Mouse (Mus musculus) megakaryocyte-erythroid progenitor cell, adult 5-6 weeks (primary cell): ENCODE measurements around the gene Net1. TPM values are rescaled to one million over a fixed set of nuclear protein-coding genes. Genes with fewer than 3 reads are reported as not detected.

ENCODE experiments used
- ATAC-seq: replicated peaks from 2 replicates; pipeline ENCODE4 v1.8.0; 2016; ENCODE audit warnings: mild to moderate bottlenecking, inconsistent platforms; ENCODE audit not compliant: severe bottlenecking, poor library complexity, low FRiP score, low TSS enrichment
- total RNA-seq, 2 experiments: library from RNA; stranded (forward) in 1 of 2; stranded (reverse) in 1 of 2; fragments of 200-1000, 215-1000 nt in 1 of 2; fragments of >200 nt in 1 of 2; fragmentation: Nextera tagmentation in 1 of 2; gene quantifications; 2 replicates each; pipeline ENCODE4 v1.2.3; 2014 to 2017

The Net1 gene
- total RNA-seq, 2 experiments from 2014 or later: 118 to 315 TPM

- ATAC-seq: no peak
Measured at GRCm38 (mm10) chr13:3892601-3893000, 25.4 kb downstream of the Net1 start.

DNA sequence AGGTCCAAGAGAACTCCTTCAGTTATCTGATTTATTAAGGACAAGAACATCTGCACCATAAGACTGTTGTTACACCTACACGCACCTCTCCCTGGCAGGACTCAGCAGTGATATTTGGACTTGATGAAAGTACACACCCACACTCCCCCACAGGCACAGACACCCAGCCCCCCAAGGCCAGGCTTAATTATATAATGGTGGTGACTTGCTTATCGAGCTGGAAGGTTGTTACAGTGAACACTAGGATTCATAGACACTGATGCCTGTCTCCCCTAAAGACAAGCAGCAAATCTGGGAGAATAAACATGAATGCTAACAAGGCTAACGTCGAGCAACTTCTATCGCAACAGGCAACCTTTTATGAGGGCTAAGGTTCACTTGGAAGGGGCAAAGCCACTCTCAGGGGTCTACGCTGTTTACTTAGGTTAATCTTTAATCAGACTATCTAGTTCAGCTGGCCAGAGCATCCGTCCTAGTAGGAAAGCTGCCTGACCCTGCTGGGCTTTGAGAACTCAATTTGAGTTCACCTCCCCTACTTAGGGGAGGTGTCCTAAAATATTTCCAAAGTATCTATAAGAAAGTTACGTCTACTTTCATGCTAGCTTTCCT lies 26.4 kb downstream of the Net1 start:
- ATAC-seq: 0 out of 2 replicates have a peak, but pooled peaks have one; percentile 15

DNA sequence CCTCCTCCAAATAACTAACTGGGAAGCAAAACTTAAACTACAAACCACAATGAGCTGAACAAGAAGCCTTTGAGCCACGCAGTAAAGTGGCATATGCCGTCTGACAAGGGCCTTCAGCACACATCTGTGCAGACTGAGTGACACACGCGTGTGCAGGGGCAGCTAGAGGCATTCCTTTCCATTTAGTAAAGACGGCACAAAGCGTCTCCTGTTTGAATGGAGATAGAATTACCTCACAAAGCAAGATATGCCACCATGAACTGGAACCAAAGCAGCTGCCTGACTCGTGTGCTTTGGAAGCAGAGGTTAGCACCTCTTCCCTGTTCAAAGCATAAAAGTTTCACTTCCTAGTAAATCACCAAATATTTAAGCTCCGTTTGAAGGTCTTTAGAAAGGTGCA lies 28.0 kb downstream of the Net1 start:
- ATAC-seq: no peak

GRCm38 (mm10) chr13:3889111-3889510 lies 28.9 kb downstream of the Net1 start:
- ATAC-seq: no peak

GRCm38 (mm10) chr13:3886663-3887062 lies 31.4 kb downstream of the Net1 start:
- ATAC-seq: no peak

- ATAC-seq: no peak
Measured at GRCm38 (mm10) chr13:3877679-3878220, 40.3 kb downstream of the Net1 start.

- peak; percentile 45 for ATAC-seq
Measured at GRCm38 (mm10) chr13:3877185-3877584, 40.8 kb downstream of the Net1 start.

DNA sequence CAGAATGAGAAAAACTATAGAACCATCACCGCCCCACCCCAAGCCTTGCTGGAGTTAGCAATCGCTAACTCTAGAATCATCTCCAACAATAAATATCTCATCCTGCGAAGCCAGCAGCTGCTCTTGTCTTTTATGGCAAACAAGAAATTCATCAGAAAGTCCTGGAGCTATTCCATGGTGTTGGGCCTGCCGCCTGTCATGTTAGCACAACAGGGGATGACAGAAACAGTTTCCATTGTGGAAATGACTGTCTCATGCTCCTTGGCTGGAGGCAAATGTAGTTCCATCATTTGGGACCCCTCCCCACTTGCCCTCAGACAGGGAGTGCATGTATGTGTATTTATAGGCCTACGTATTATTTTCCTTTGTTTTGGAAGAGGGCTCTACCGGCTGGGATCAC lies 41.6 kb downstream of the Net1 start:
- ATAC-seq: no peak

DNA sequence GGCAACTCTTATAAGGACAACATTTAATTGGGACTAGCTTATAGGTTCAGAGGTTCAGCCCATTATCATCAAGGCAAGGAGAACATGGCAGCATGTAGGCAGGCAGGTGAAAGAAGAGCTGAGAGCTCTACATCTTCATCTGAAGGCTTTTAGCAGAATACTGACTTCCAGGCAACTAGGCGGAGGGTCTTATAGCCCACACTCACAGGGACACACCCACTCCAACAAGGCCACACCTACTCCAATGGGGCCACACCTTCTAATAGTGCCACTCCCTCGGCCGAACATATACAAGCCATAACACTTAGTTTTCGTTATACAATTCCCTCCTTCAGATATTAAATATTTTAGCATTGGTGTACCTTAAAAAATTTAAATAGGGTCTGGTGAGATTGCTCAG lies 45.2 kb downstream of the Net1 start:
- no peak for ATAC-seq

- ATAC-seq: no peak
Measured at GRCm38 (mm10) chr13:3869901-3870300, 48.1 kb downstream of the Net1 start.

GRCm38 (mm10) chr13:3867158-3867557 lies 50.9 kb downstream of the Net1 start:
- ATAC-seq: peak; percentile 69

GRCm38 (mm10) chr13:3866355-3867052 lies 51.5 kb downstream of the Net1 start:
- ATAC-seq: peak; percentile 52

GRCm38 (mm10) chr13:3865648-3866354 lies 52.2 kb downstream of the Net1 start:
- ATAC-seq: no peak

- ATAC-seq: peak; percentile 58
Measured at GRCm38 (mm10) chr13:3862922-3863580, 55.0 kb downstream of the Net1 start.

GRCm38 (mm10) chr13:3862325-3862724 lies 55.7 kb downstream of the Net1 start:
- ATAC-seq: no peak

- ATAC-seq: peak; percentile 56
Measured at GRCm38 (mm10) chr13:3861251-3861650, 56.8 kb downstream of the Net1 start.

DNA sequence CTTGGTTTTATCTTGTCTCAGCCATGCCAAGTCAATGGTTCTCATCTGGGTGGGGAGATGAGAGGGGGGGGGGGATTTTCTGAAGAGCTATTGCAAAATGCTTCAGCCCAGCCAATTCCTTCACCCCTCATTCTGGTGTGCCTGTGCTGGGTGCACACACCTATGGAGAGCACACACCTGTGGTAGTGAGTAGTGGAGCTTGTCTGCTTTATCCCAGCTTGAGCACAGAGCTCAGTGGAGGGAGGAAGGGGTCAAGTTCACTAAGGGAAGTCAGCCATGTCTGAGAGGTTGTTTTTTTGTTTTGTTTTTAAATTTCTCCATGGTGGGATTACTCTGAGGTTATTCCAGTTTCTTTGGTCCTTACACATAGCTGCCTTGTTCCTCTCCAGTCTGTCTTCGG lies 61.8 kb downstream of the Net1 start:
- no peak for ATAC-seq

DNA sequence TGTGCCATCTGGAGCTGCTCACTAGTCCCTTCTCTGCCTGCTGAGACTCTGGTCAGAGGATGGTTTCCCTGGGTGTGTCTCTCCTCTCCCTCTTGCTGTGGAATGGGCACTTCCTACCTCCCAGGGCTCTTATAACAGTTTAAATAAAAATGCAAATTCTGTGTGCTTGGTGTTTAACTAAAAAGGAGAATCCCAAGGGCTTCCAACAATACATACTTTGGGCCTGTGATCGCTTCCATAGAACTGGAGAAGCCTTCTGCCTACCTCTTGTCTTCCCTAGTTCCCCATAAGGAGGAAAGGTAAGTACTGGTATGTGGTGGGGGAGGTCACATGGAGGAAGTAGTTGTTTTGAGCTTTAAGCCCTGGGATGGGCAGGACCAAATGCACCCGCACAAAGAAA lies 63.2 kb downstream of the Net1 start:
- ATAC-seq: no peak

- ATAC-seq: 0 out of 2 replicates have a peak, but pooled peaks have one; percentile 28
Measured at GRCm38 (mm10) chr13:3853648-3854333, 64.2 kb downstream of the Net1 start, which contains the start of gene Calm5. TSS of gene Calm5 (plus strand) at chr13:3854173.
